Comparison of ENCODE assay signal across 8 mouse cellular contexts in genomic region chr8:122917531-122918392, GRCm38 (mm10).
DNase-seq lines count a peak whose midpoint lies in the region; ATAC-seq and TF ChIP-seq lines count a peak whose summit lies in the region.

No protein-coding gene starts in this region.

- H3K4me2 ChIP-seq in lung, embryonic 14.5 days, result no peak overlapping the region

- 21% methylated on average over 11 of the region's 11 CpGs for WGBS in thymus, adult 2 months
- WGBS in lung, embryonic 14.5 days, result 53% methylated on average over 11 of the region's 11 CpGs

- H3K36me3 ChIP-seq in thymus, adult 2 months (ENCODE audit: control insufficient read depth, insufficient read depth, low read length), result peaks cover 10% of the 10 kb centered on the region
- peaks cover 27% of the 10 kb centered on the region for H3K36me3 ChIP-seq in lung, embryonic 14.5 days (ENCODE audit: insufficient read depth)

- DNase-seq in cerebellum, postnatal 14 days, result peak; percentile 22 to 50
- no peak for DNase-seq in thymus, adult 2 months
- no peak for DNase-seq in thymus, adult 18-20 months
- DNase-seq in heart, postnatal 14 days, result peak; percentile 55 to 61
- peak; percentile 41 for DNase-seq in lung, embryonic 14.5 days
- no peak for DNase-seq in adrenal gland, adult 18-20 months (ENCODE audit: low spot score in 2 of 2)
- no peak for DNase-seq in right cerebral cortex, postnatal 25 days

- no peak overlapping the region for H3K9ac ChIP-seq in lung, embryonic 14.5 days

- no peak for TF ChIP-seq POLR2A in thymus, adult 2 months (IDR thresholded peaks at IDR 0.05; ENCODE audit: control insufficient read depth, extremely low read depth, insufficient read depth, low read length, poor library complexity)

- H3K27ac ChIP-seq in thymus, adult 2 months (ENCODE audit: control insufficient read depth, insufficient read depth, low read length), result peak overlapping the region; percentile 44; the same call in 1 of the 2 replicates
- H3K27ac ChIP-seq in lung, embryonic 14.5 days (ENCODE audit: low read depth), result no peak overlapping the region

- H3K27me3 ChIP-seq in thymus, adult 2 months (ENCODE audit: control insufficient read depth, insufficient read depth, low read length), result no peaks in the 10 kb centered on the region
- H3K27me3 ChIP-seq in lung, embryonic 14.5 days (ENCODE audit: insufficient read depth, low read length), result no peaks in the 10 kb centered on the region

- no peak for TF ChIP-seq CTCF in thymus, adult 2 months (IDR thresholded peaks at IDR 0.05; ENCODE audit: borderline replicate concordance, control insufficient read depth, extremely low read depth, insufficient read depth, low read length, poor library complexity)
- no peak for TF ChIP-seq CTCF in lung, embryonic 14.5 days (IDR thresholded peaks at IDR 0.05; ENCODE audit: low read depth)

- no peaks in the 10 kb centered on the region for H3K9me3 ChIP-seq in lung, embryonic 14.5 days (ENCODE audit: low read depth, low read length)

- peaks cover 43% of the 10 kb centered on the region for H3K4me1 ChIP-seq in thymus, adult 2 months (replicated peaks; ENCODE audit: control insufficient read depth, insufficient read depth, low read length)
- no peaks in the 10 kb centered on the region for H3K4me1 ChIP-seq in lung, embryonic 14.5 days (ENCODE audit: insufficient read depth)

- no peak for ATAC-seq in cerebellum, adult (ENCODE audit: insufficient number of reproducible peaks, low FRiP score, low TSS enrichment)
- peak; percentile 38; the same call in 1 of the 2 replicates for ATAC-seq in lung, embryonic 14.5 days (ENCODE audit: insufficient read depth)

- H3K4me3 ChIP-seq in thymus, adult 2 months (ENCODE audit: control insufficient read depth, insufficient read depth, low read length), result no peak overlapping the region
- H3K4me3 ChIP-seq in lung, embryonic 14.5 days (ENCODE audit: low read depth, low read length), result no peak overlapping the region

- intact Hi-C loops in heart, postnatal 14 days (cut with DNase I), result no loop called here

Comparison
In these comparisons a context has a peak if more than half of its experiments do, and no peak if none do; other contexts are left out.
1. DNase-seq: peak in cerebellum, postnatal 14 days (2 of 2), heart, postnatal 14 days (2 of 2) and lung, embryonic 14.5 days (single experiment); none in thymus, adult 2 months (single experiment), thymus, adult 18-20 months (0 of 2), adrenal gland, adult 18-20 months (0 of 2) and right cerebral cortex, postnatal 25 days (single experiment).